Mouse (Mus musculus) liver, embryonic 12.5 days (tissue): ENCODE results near the gene Gm21725. TPM values are rescaled to one million over a fixed set of nuclear protein-coding genes. Genes with fewer than 3 reads are reported as not detected.
"Not testable (repeated sequence)": the region's sequence is repeated elsewhere in the genome, so short reads cannot be mapped to it uniquely, and the experiment has no call there.

Experiments used
- ATAC-seq: fragments of 200-750 bp; cut with Nextera tagmentation; 2 replicates; pipeline ENCODE4 v1.8.0; 2017; ENCODE audit warnings: moderate number of reproducible peaks, mild to moderate bottlenecking, moderate library complexity
- H3K27ac ChIP-seq: fragments of 300-500 bp; sonication (generic); 2 replicates; pipeline ENCODE4 v1.5.1; 2016; ENCODE audit warnings: mild to moderate bottlenecking
- H3K27me3 ChIP-seq: fragments of 300-500 bp; sonication (generic); replicated peaks from 2 replicates; pipeline ENCODE4 v1.6.1; 2016; ENCODE audit warnings: mild to moderate bottlenecking, moderate library complexity
- H3K36me3 ChIP-seq: fragments of 300-500 bp; sonication (generic); 2 replicates; pipeline ENCODE4 v1.6.1; 2016; ENCODE audit warnings: mild to moderate bottlenecking, moderate library complexity
- H3K4me1 ChIP-seq: fragments of 300-500 bp; sonication (generic); 2 replicates; pipeline ENCODE4 v1.6.1; 2016
- H3K4me2 ChIP-seq: fragments of 300-500 bp; sonication (generic); 2 replicates; pipeline ENCODE4 v1.6.1; 2016; ENCODE audit warnings: mild to moderate bottlenecking, moderate library complexity
- H3K4me3 ChIP-seq: fragments of 300-500 bp; sonication (generic); 2 replicates; pipeline ENCODE4 v1.5.1; 2016; ENCODE audit warnings: mild to moderate bottlenecking, moderate library complexity
- H3K9ac ChIP-seq: fragments of 300-500 bp; sonication (generic); 2 replicates; pipeline ENCODE4 v1.6.1; 2016; ENCODE audit warnings: mild to moderate bottlenecking, moderate library complexity
- H3K9me3 ChIP-seq: fragments of 300-500 bp; sonication (generic); replicated peaks from 2 replicates; pipeline ENCODE4 v1.6.1; 2016; ENCODE audit warnings: mild to moderate bottlenecking, moderate library complexity
- WGBS: fragments of 180-500 bp; shearing (Covaris S2); methylation state at CpG from one replicate; pipeline ENCODE4 v1.1.7; 2016; ENCODE audit not compliant: insufficient replicate concordance; 5-methylcytosine and 5-hydroxymethylcytosine counted together
- polyA plus RNA-seq: library from polyadenylated mRNA; unstranded; fragments of >200 nt; fragmentation: Nextera tagmentation; extraction: Ambion mirVana; gene quantifications from 2 replicates; pipeline ENCODE4 v1.2.1, GENCODE M21; 2016

Gene Gm21725
- not detected in 2 replicates for polyA plus RNA-seq

GRCm38 (mm10) chrY:13348963-13349362, at the start of gene Gm21725:
Gene Gm21725 (minus strand): TSS chrY:13349063.
- not testable (repeated sequence) for H3K9me3 ChIP-seq, H3K36me3 ChIP-seq, ATAC-seq, H3K27ac ChIP-seq, H3K4me2 ChIP-seq, H3K4me3 ChIP-seq, H3K4me1 ChIP-seq, H3K9ac ChIP-seq, H3K27me3 ChIP-seq
- no CpG with 5 or more reads among the region's 3 CpGs for WGBS

Other genes with a start within 250 kb of the Gm21725 start
- gene Gm21891, start 215.6 kb downstream of the Gm21725 start, polyA plus RNA-seq: not detected in 2 replicates
- gene Gm21425, start 187.1 kb downstream of the Gm21725 start, polyA plus RNA-seq: not detected in 2 replicates
- gene Gm21828, start 125.1 kb downstream of the Gm21725 start, polyA plus RNA-seq: not detected in 2 replicates
- gene Gm21440, start 96.7 kb downstream of the Gm21725 start, polyA plus RNA-seq: not detected in 2 replicates
- gene Gm21454, start 96.6 kb downstream of the Gm21725 start, polyA plus RNA-seq: not detected in 2 replicates
- not detected in 2 replicates for gene Gm21866, start 116.5 kb upstream of the Gm21725 start, polyA plus RNA-seq
- not detected in 2 replicates for gene Gm20773, start 145.0 kb upstream of the Gm21725 start, polyA plus RNA-seq